Mouse (Mus musculus): ENCODE measurements at regions not wholly inside any gene's neighbourhood (a gene's known extent, or its start where the extent isn't known, plus 50 kb on each side); places are given as distances from the start of the nearest gene placed in this dataset.

GRCm38 (mm10) chr14:23140385-23140784 is 873.9 kb downstream of the Kcnma1 start:
- WGBS, result 86% methylated on average over 1 of the region's 1 CpGs
- H3K27me3 ChIP-seq (ENCODE audit: control insufficient read depth, insufficient read depth, low read length), result no peaks in the 10 kb centered on the region
- no peaks in the 10 kb centered on the region for H3K36me3 ChIP-seq (ENCODE audit: control insufficient read depth, insufficient read depth, low read length)
- H3K9ac ChIP-seq (replicated peaks; ENCODE audit: low read depth, low read length), result no peak overlapping the region
- no peak overlapping the region for H3K27ac ChIP-seq (ENCODE audit: low read length)
- H3K4me2 ChIP-seq (replicated peaks; ENCODE audit: low read depth, low read length), result no peak overlapping the region
- no peaks in the 10 kb centered on the region for H3K9me3 ChIP-seq (ENCODE audit: control insufficient read depth, low read depth, low read length)
- H3K4me1 ChIP-seq (ENCODE audit: control insufficient read depth, insufficient read depth, low read length), result no peaks in the 10 kb centered on the region
- no peak for ATAC-seq (ENCODE audit: insufficient number of reproducible peaks, insufficient read depth, low FRiP score, low read depth)
- no peak overlapping the region for H3K4me3 ChIP-seq (ENCODE audit: low read depth, low read length)

GRCm38 (mm10) chr14:23134723-23135122 is 879.6 kb downstream of the Kcnma1 start:
- Histone ChIP-seq H3K9ac (replicated peaks; ENCODE audit: low read depth, low read length) (no peak overlapping the region), H3K4me1 (ENCODE audit: control insufficient read depth, insufficient read depth, low read length) (no peaks in the 10 kb centered on the region), H3K27ac (ENCODE audit: low read length) (no peak overlapping the region), H3K4me2 (replicated peaks; ENCODE audit: low read depth, low read length) (no peak overlapping the region), H3K36me3 (ENCODE audit: control insufficient read depth, insufficient read depth, low read length) (no peaks in the 10 kb centered on the region), H3K27me3 (ENCODE audit: control insufficient read depth, insufficient read depth, low read length) (no peaks in the 10 kb centered on the region), H3K9me3 (ENCODE audit: control insufficient read depth, low read depth, low read length) (no peaks in the 10 kb centered on the region), H3K4me3 (ENCODE audit: low read depth, low read length) (no peak overlapping the region)
- no peak for ATAC-seq (ENCODE audit: insufficient number of reproducible peaks, insufficient read depth, low FRiP score, low read depth)
- WGBS, result 87% methylated on average over 2 of the region's 2 CpGs

GRCm38 (mm10) chr14:23131736-23132519 is 882.4 kb downstream of the Kcnma1 start:
- no peak for ATAC-seq (ENCODE audit: insufficient number of reproducible peaks, insufficient read depth, low FRiP score, low read depth)
- H3K9ac ChIP-seq (replicated peaks; ENCODE audit: low read depth, low read length), result no peak overlapping the region
- no peaks in the 10 kb centered on the region for H3K4me1 ChIP-seq (ENCODE audit: control insufficient read depth, insufficient read depth, low read length)
- H3K4me3 ChIP-seq (ENCODE audit: low read depth, low read length), result no peak overlapping the region
- no peaks in the 10 kb centered on the region for H3K9me3 ChIP-seq (ENCODE audit: control insufficient read depth, low read depth, low read length)
- H3K27me3 ChIP-seq (ENCODE audit: control insufficient read depth, insufficient read depth, low read length), result no peaks in the 10 kb centered on the region
- H3K36me3 ChIP-seq (ENCODE audit: control insufficient read depth, insufficient read depth, low read length), result no peaks in the 10 kb centered on the region
- 64% methylated on average over 7 of the region's 7 CpGs for WGBS
- no peak overlapping the region for H3K27ac ChIP-seq (ENCODE audit: low read length)
- H3K4me2 ChIP-seq (replicated peaks; ENCODE audit: low read depth, low read length), result no peak overlapping the region

- H3K36me3 ChIP-seq (ENCODE audit: control insufficient read depth, insufficient read depth, low read length), result no peaks in the 10 kb centered on the region
- WGBS, result 38% methylated on average over 8 of the region's 8 CpGs
- no peak overlapping the region for H3K4me2 ChIP-seq (replicated peaks; ENCODE audit: low read depth, low read length)
- no peak overlapping the region for H3K27ac ChIP-seq (ENCODE audit: low read length)
- H3K4me1 ChIP-seq (ENCODE audit: control insufficient read depth, insufficient read depth, low read length), result 0 out of 2 replicates have a peak, but pooled peaks cover 7% of the 10 kb centered on the region
- no peak overlapping the region for H3K4me3 ChIP-seq (ENCODE audit: low read depth, low read length)
- no peaks in the 10 kb centered on the region for H3K27me3 ChIP-seq (ENCODE audit: control insufficient read depth, insufficient read depth, low read length)
- ATAC-seq (ENCODE audit: insufficient number of reproducible peaks, insufficient read depth, low FRiP score, low read depth), result no peak
- H3K9ac ChIP-seq (replicated peaks; ENCODE audit: low read depth, low read length), result no peak overlapping the region
- H3K9me3 ChIP-seq (ENCODE audit: control insufficient read depth, low read depth, low read length), result no peaks in the 10 kb centered on the region
Observed at GRCm38 (mm10) chr14:23115889-23116510, 898.3 kb downstream of the Kcnma1 start.

GRCm38 (mm10) chr14:23114910-23115309 is 899.4 kb downstream of the Kcnma1 start:
- Histone ChIP-seq H3K9me3 (ENCODE audit: control insufficient read depth, low read depth, low read length) (no peaks in the 10 kb centered on the region), H3K9ac (replicated peaks; ENCODE audit: low read depth, low read length) (no peak overlapping the region), H3K4me2 (replicated peaks; ENCODE audit: low read depth, low read length) (no peak overlapping the region), H3K4me3 (ENCODE audit: low read depth, low read length) (no peak overlapping the region), H3K27me3 (ENCODE audit: control insufficient read depth, insufficient read depth, low read length) (no peaks in the 10 kb centered on the region), H3K27ac (ENCODE audit: low read length) (no peak overlapping the region), H3K4me1 (ENCODE audit: control insufficient read depth, insufficient read depth, low read length) (0 out of 2 replicates have a peak, but pooled peaks cover 7% of the 10 kb centered on the region), H3K36me3 (ENCODE audit: control insufficient read depth, insufficient read depth, low read length) (no peaks in the 10 kb centered on the region)
- 51% methylated on average over 5 of the region's 5 CpGs for WGBS
- ATAC-seq (ENCODE audit: insufficient number of reproducible peaks, insufficient read depth, low FRiP score, low read depth), result peak; percentile 81

- Histone ChIP-seq H3K9ac (replicated peaks; ENCODE audit: low read depth, low read length) (no peak overlapping the region), H3K27ac (ENCODE audit: low read length) (no peak overlapping the region), H3K4me2 (replicated peaks; ENCODE audit: low read depth, low read length) (no peak overlapping the region), H3K4me1 (ENCODE audit: control insufficient read depth, insufficient read depth, low read length) (0 out of 2 replicates have a peak, but pooled peaks cover 7% of the 10 kb centered on the region), H3K36me3 (ENCODE audit: control insufficient read depth, insufficient read depth, low read length) (no peaks in the 10 kb centered on the region), H3K27me3 (ENCODE audit: control insufficient read depth, insufficient read depth, low read length) (no peaks in the 10 kb centered on the region), H3K9me3 (ENCODE audit: control insufficient read depth, low read depth, low read length) (no peaks in the 10 kb centered on the region), H3K4me3 (ENCODE audit: low read depth, low read length) (no peak overlapping the region)
- WGBS, result 95% methylated on average over 1 of the region's 1 CpGs
- no peak for ATAC-seq (ENCODE audit: insufficient number of reproducible peaks, insufficient read depth, low FRiP score, low read depth)
Observed at GRCm38 (mm10) chr14:23114456-23114855, 899.8 kb downstream of the Kcnma1 start.

GRCm38 (mm10) chr14:23112369-23112768 is 901.9 kb downstream of the Kcnma1 start:
- no peaks in the 10 kb centered on the region for H3K27me3 ChIP-seq (ENCODE audit: control insufficient read depth, insufficient read depth, low read length)
- no peak overlapping the region for H3K4me2 ChIP-seq (replicated peaks; ENCODE audit: low read depth, low read length)
- no peak overlapping the region for H3K9ac ChIP-seq (replicated peaks; ENCODE audit: low read depth, low read length)
- no peaks in the 10 kb centered on the region for H3K36me3 ChIP-seq (ENCODE audit: control insufficient read depth, insufficient read depth, low read length)
- no peak overlapping the region for H3K27ac ChIP-seq (ENCODE audit: low read length)
- H3K4me3 ChIP-seq (ENCODE audit: low read depth, low read length), result no peak overlapping the region
- no peaks in the 10 kb centered on the region for H3K9me3 ChIP-seq (ENCODE audit: control insufficient read depth, low read depth, low read length)
- WGBS, result 34% methylated on average over 2 of the region's 2 CpGs
- ATAC-seq (ENCODE audit: insufficient number of reproducible peaks, insufficient read depth, low FRiP score, low read depth), result no peak
- 0 out of 2 replicates have a peak, but pooled peaks cover 7% of the 10 kb centered on the region for H3K4me1 ChIP-seq (ENCODE audit: control insufficient read depth, insufficient read depth, low read length)

GRCm38 (mm10) chr14:23108590-23108989 is 905.7 kb downstream of the Kcnma1 start:
- Histone ChIP-seq H3K4me1 (ENCODE audit: control insufficient read depth, insufficient read depth, low read length) (no peaks in the 10 kb centered on the region), H3K4me3 (ENCODE audit: low read depth, low read length) (no peak overlapping the region), H3K9me3 (ENCODE audit: control insufficient read depth, low read depth, low read length) (no peaks in the 10 kb centered on the region), H3K4me2 (replicated peaks; ENCODE audit: low read depth, low read length) (no peak overlapping the region), H3K36me3 (ENCODE audit: control insufficient read depth, insufficient read depth, low read length) (no peaks in the 10 kb centered on the region), H3K27ac (ENCODE audit: low read length) (no peak overlapping the region), H3K27me3 (ENCODE audit: control insufficient read depth, insufficient read depth, low read length) (no peaks in the 10 kb centered on the region), H3K9ac (replicated peaks; ENCODE audit: low read depth, low read length) (no peak overlapping the region)
- ATAC-seq (ENCODE audit: insufficient number of reproducible peaks, insufficient read depth, low FRiP score, low read depth), result no peak
- WGBS, result 90% methylated on average over 7 of the region's 7 CpGs
